Mouse (Mus musculus): ENCODE results near the gene Rgs9. TPM values are rescaled to one million over a fixed set of nuclear protein-coding genes. Genes with fewer than 3 reads are reported as not detected.
A peak's percentile ranks its signal among the peaks of the same experiment; 100 is the strongest.
"Not testable (repeated sequence)": the region's sequence is repeated elsewhere in the genome, so short reads cannot be mapped to it uniquely, and the experiment has no call there.

Rgs9 gene
- 2.6 and 2.8 TPM in 2 replicates for polyA plus RNA-seq (2015; fragmentation: Nextera tagmentation; extraction: Ambion mirVana)

GRCm38 (mm10) chr11:109297710-109298375 is at the start of gene Rgs9:
TSS of gene Rgs9 (minus strand) at chr11:109298129.
- WGBS: 6% methylated on average over 37 of the region's 37 CpGs
- Histone ChIP-seq H3K9ac (ENCODE audit: low read depth, low read length) (0 out of 2 replicates have a peak within 1 kb of the TSS, but pooled peaks have one; percentile 41), H3K9me3 (ENCODE audit: control insufficient read depth) (no peaks in the 10 kb centered on the region), H3K4me1 (replicated peaks; ENCODE audit: control insufficient read depth, insufficient read depth, low read length) (peaks cover 3% of the 10 kb centered on the region; the same call in 1 of the 2 replicates), H3K4me2 (replicated peaks; ENCODE audit: low read depth) (peak within 1 kb of the TSS; percentile 74), H3K27me3 (replicated peaks; ENCODE audit: control insufficient read depth, insufficient read depth, low read length) (no peaks in the 10 kb centered on the region; the same call in 1 of the 2 replicates), H3K4me3 (ENCODE audit: low read depth, low read length) (peak within 1 kb of the TSS; percentile 33), H3K36me3 (ENCODE audit: control insufficient read depth, insufficient read depth) (no peaks in the 10 kb centered on the region), H3K27ac (ENCODE audit: low read depth, low read length) (no peak within 1 kb of the TSS)
- peak; percentile 99 for TF ChIP-seq CTCF (IDR thresholded peaks at IDR 0.05; ENCODE audit: low read depth)
- ATAC-seq: peak; percentile 91

- TF ChIP-seq CTCF (IDR thresholded peaks at IDR 0.05; ENCODE audit: low read depth): no peak
- peak; percentile 14; the same call in 1 of the 2 replicates for ATAC-seq
- peak overlapping the region; percentile 21 for H3K4me2 ChIP-seq (replicated peaks; ENCODE audit: low read depth)
Observed at GRCm38 (mm10) chr11:109347242-109347959, 49.5 kb upstream of the Rgs9 start.

GRCm38 (mm10) chr11:109343991-109344599 is 46.2 kb upstream of the Rgs9 start:
- Histone ChIP-seq H3K4me2 (replicated peaks; ENCODE audit: low read depth) (peak overlapping the region; percentile 11), H3K9me3 (ENCODE audit: control insufficient read depth) (no peaks in the 10 kb centered on the region), H3K9ac (ENCODE audit: low read depth, low read length) (no peak overlapping the region), H3K27ac (ENCODE audit: low read depth, low read length) (peak overlapping the region; percentile 41; the same call in 1 of the 2 replicates), H3K4me3 (ENCODE audit: low read depth, low read length) (no peak overlapping the region), H3K27me3 (replicated peaks; ENCODE audit: control insufficient read depth, insufficient read depth, low read length) (no peaks in the 10 kb centered on the region), H3K4me1 (replicated peaks; ENCODE audit: control insufficient read depth, insufficient read depth, low read length) (peaks cover 31% of the 10 kb centered on the region), H3K36me3 (ENCODE audit: control insufficient read depth, insufficient read depth) (no peaks in the 10 kb centered on the region)
- TF ChIP-seq CTCF (IDR thresholded peaks at IDR 0.05; ENCODE audit: low read depth): peak; percentile 73
- WGBS: 14% methylated on average over 10 of the region's 10 CpGs
- ATAC-seq: peak; percentile 48

More at GRCm38 (mm10) chr11:109347242-109347959, 49.5 kb upstream of the Rgs9 start:
- Histone ChIP-seq H3K27ac (ENCODE audit: low read depth, low read length) (peak overlapping the region; percentile 93), H3K27me3 (replicated peaks; ENCODE audit: control insufficient read depth, insufficient read depth, low read length) (no peaks in the 10 kb centered on the region), H3K36me3 (ENCODE audit: control insufficient read depth, insufficient read depth) (no peaks in the 10 kb centered on the region), H3K9ac (ENCODE audit: low read depth, low read length) (no peak overlapping the region; the same call in 1 of the 2 replicates), H3K9me3 (ENCODE audit: control insufficient read depth) (no peaks in the 10 kb centered on the region), H3K4me1 (replicated peaks; ENCODE audit: control insufficient read depth, insufficient read depth, low read length) (peaks cover 27% of the 10 kb centered on the region), H3K4me3 (ENCODE audit: low read depth, low read length) (no peak overlapping the region)
- 3% methylated on average over 10 of the region's 10 CpGs for WGBS

- Histone ChIP-seq H3K27ac (ENCODE audit: low read depth, low read length) (peak overlapping the region; percentile 41; the same call in 1 of the 2 replicates), H3K4me1 (replicated peaks; ENCODE audit: control insufficient read depth, insufficient read depth, low read length) (peaks cover 31% of the 10 kb centered on the region), H3K9me3 (ENCODE audit: control insufficient read depth) (no peaks in the 10 kb centered on the region), H3K4me2 (replicated peaks; ENCODE audit: low read depth) (peak overlapping the region; percentile 11; the same call in 1 of the 2 replicates), H3K9ac (ENCODE audit: low read depth, low read length) (no peak overlapping the region), H3K4me3 (ENCODE audit: low read depth, low read length) (no peak overlapping the region), H3K36me3 (ENCODE audit: control insufficient read depth, insufficient read depth) (no peaks in the 10 kb centered on the region), H3K27me3 (replicated peaks; ENCODE audit: control insufficient read depth, insufficient read depth, low read length) (no peaks in the 10 kb centered on the region)
- 52% methylated on average over 7 of the region's 7 CpGs for WGBS
- no peak for TF ChIP-seq CTCF (IDR thresholded peaks at IDR 0.05; ENCODE audit: low read depth)
- ATAC-seq: no peak
Observed at GRCm38 (mm10) chr11:109343558-109343957, 45.6 kb upstream of the Rgs9 start.

- 90% methylated on average over 4 of the region's 4 CpGs for WGBS
- not testable (repeated sequence) for H3K36me3 ChIP-seq (ENCODE audit: control insufficient read depth, insufficient read depth)
Observed at GRCm38 (mm10) chr11:109342666-109343065, 44.7 kb upstream of the Rgs9 start.

GRCm38 (mm10) chr11:109340541-109340940 is 42.6 kb upstream of the Rgs9 start:
- H3K4me2 ChIP-seq (replicated peaks; ENCODE audit: low read depth): no peak overlapping the region
- no peak overlapping the region for H3K4me3 ChIP-seq (ENCODE audit: low read depth, low read length)
- H3K9ac ChIP-seq (ENCODE audit: low read depth, low read length): no peak overlapping the region
- no peaks in the 10 kb centered on the region for H3K27me3 ChIP-seq (replicated peaks; ENCODE audit: control insufficient read depth, insufficient read depth, low read length)
- peaks cover 7% of the 10 kb centered on the region; the same call in 1 of the 2 replicates for H3K4me1 ChIP-seq (replicated peaks; ENCODE audit: control insufficient read depth, insufficient read depth, low read length)
- H3K9me3 ChIP-seq (ENCODE audit: control insufficient read depth): no peaks in the 10 kb centered on the region
- 34% methylated on average over 5 of the region's 5 CpGs for WGBS
- no peak overlapping the region for H3K27ac ChIP-seq (ENCODE audit: low read depth, low read length)
- TF ChIP-seq CTCF (IDR thresholded peaks at IDR 0.05; ENCODE audit: low read depth): no peak
- no peaks in the 10 kb centered on the region for H3K36me3 ChIP-seq (ENCODE audit: control insufficient read depth, insufficient read depth)
- no peak for ATAC-seq

More at GRCm38 (mm10) chr11:109342666-109343065, 44.7 kb upstream of the Rgs9 start:
- not testable (repeated sequence) for H3K4me2 ChIP-seq (replicated peaks; ENCODE audit: low read depth); H3K27ac ChIP-seq (ENCODE audit: low read depth, low read length); ATAC-seq; H3K9ac ChIP-seq (ENCODE audit: low read depth, low read length); H3K9me3 ChIP-seq (ENCODE audit: control insufficient read depth); H3K4me3 ChIP-seq (ENCODE audit: low read depth, low read length); H3K27me3 ChIP-seq (replicated peaks; ENCODE audit: control insufficient read depth, insufficient read depth, low read length)
- H3K4me1 ChIP-seq (replicated peaks; ENCODE audit: control insufficient read depth, insufficient read depth, low read length): peaks cover 23% of the 10 kb centered on the region
